Comparison of ENCODE assay signal across 8 mouse cellular contexts in genomic region chr8:121935341-121936294, GRCm38 (mm10). TPM values are rescaled to one million over a fixed set of nuclear protein-coding genes. Genes with fewer than 3 reads are reported as not detected.
A peak's percentile ranks its signal among the peaks of the same experiment; 100 is the strongest.
DNase-seq lines count a peak whose midpoint lies in the region; ATAC-seq lines count a peak whose summit lies in the region.

No protein-coding gene starts in this region.

- peaks cover 15% of the 10 kb centered on the region for H3K4me1 ChIP-seq in lung, embryonic 15.5 days
- H3K4me1 ChIP-seq in hindbrain, embryonic 11.5 days (replicated peaks; ENCODE audit: control insufficient read depth, insufficient read depth, low read length), result no peaks in the 10 kb centered on the region
- H3K4me1 ChIP-seq in lung, embryonic 16.5 days (replicated peaks; ENCODE audit: control insufficient read depth, insufficient read depth, low read length), result peaks cover 5% of the 10 kb centered on the region
- H3K4me1 ChIP-seq in stomach, embryonic 14.5 days (ENCODE audit: control insufficient read depth, insufficient read depth, low read length), result no peaks in the 10 kb centered on the region

- ATAC-seq in lung, embryonic 15.5 days (ENCODE audit: borderline replicate concordance, extremely low read depth, low FRiP score, low TSS enrichment), result peak; percentile 44; the same call in 1 of the 2 replicates
- peak; percentile 59; the same call in 1 of the 2 replicates for ATAC-seq in hindbrain, embryonic 11.5 days (ENCODE audit: low FRiP score)
- peak; percentile 52; the same call in 1 of the 2 replicates for ATAC-seq in lung, embryonic 16.5 days (ENCODE audit: low read depth)
- ATAC-seq in stomach, embryonic 14.5 days (ENCODE audit: insufficient number of reproducible peaks, insufficient read depth, low FRiP score, low read depth), result peak; percentile 47; the same call in 1 of the 2 replicates

- no peak overlapping the region for H3K4me3 ChIP-seq in lung, embryonic 15.5 days
- H3K4me3 ChIP-seq in hindbrain, embryonic 11.5 days (ENCODE audit: low read depth, low read length), result no peak overlapping the region
- no peak overlapping the region for H3K4me3 ChIP-seq in lung, embryonic 16.5 days (ENCODE audit: low read length)
- H3K4me3 ChIP-seq in stomach, embryonic 14.5 days (ENCODE audit: low read depth, low read length), result no peak overlapping the region

- H3K9ac ChIP-seq in lung, embryonic 15.5 days, result no peak overlapping the region
- H3K9ac ChIP-seq in hindbrain, embryonic 11.5 days (ENCODE audit: low read depth, low read length), result no peak overlapping the region
- no peak overlapping the region for H3K9ac ChIP-seq in lung, embryonic 16.5 days (ENCODE audit: low read length)
- no peak overlapping the region for H3K9ac ChIP-seq in stomach, embryonic 14.5 days (replicated peaks; ENCODE audit: low read depth, low read length)

- peak overlapping the region; percentile 19; the same call in 1 of the 2 replicates for H3K27ac ChIP-seq in lung, embryonic 15.5 days
- peak overlapping the region; percentile 42; the same call in 1 of the 2 replicates for H3K27ac ChIP-seq in hindbrain, embryonic 11.5 days (ENCODE audit: low read depth, low read length)
- H3K27ac ChIP-seq in lung, embryonic 16.5 days (ENCODE audit: low read length), result no peak overlapping the region; the same call in 1 of the 2 replicates
- no peak overlapping the region for H3K27ac ChIP-seq in stomach, embryonic 14.5 days (ENCODE audit: low read length)

- no peaks in the 10 kb centered on the region for H3K36me3 ChIP-seq in lung, embryonic 15.5 days
- H3K36me3 ChIP-seq in hindbrain, embryonic 11.5 days (ENCODE audit: control insufficient read depth, insufficient read depth, low read length), result no peaks in the 10 kb centered on the region
- no peaks in the 10 kb centered on the region for H3K36me3 ChIP-seq in lung, embryonic 16.5 days (ENCODE audit: control insufficient read depth, insufficient read depth, low read length)
- H3K36me3 ChIP-seq in stomach, embryonic 14.5 days (ENCODE audit: control insufficient read depth, insufficient read depth, low read length), result no peaks in the 10 kb centered on the region

- H3K4me2 ChIP-seq in lung, embryonic 15.5 days, result no peak overlapping the region
- H3K4me2 ChIP-seq in hindbrain, embryonic 11.5 days (replicated peaks; ENCODE audit: low read depth, low read length), result no peak overlapping the region
- H3K4me2 ChIP-seq in lung, embryonic 16.5 days (ENCODE audit: low read depth, low read length), result no peak overlapping the region
- H3K4me2 ChIP-seq in stomach, embryonic 14.5 days (replicated peaks; ENCODE audit: low read depth, low read length), result no peak overlapping the region

- H3K9me3 ChIP-seq in lung, embryonic 15.5 days, result no peaks in the 10 kb centered on the region
- H3K9me3 ChIP-seq in hindbrain, embryonic 11.5 days (ENCODE audit: control insufficient read depth, low read length), result no peaks in the 10 kb centered on the region
- no peaks in the 10 kb centered on the region for H3K9me3 ChIP-seq in lung, embryonic 16.5 days (ENCODE audit: control insufficient read depth, low read length)
- H3K9me3 ChIP-seq in stomach, embryonic 14.5 days (ENCODE audit: control insufficient read depth, low read depth, low read length), result no peaks in the 10 kb centered on the region

- no peaks in the 10 kb centered on the region for H3K27me3 ChIP-seq in lung, embryonic 15.5 days
- H3K27me3 ChIP-seq in hindbrain, embryonic 11.5 days (ENCODE audit: control insufficient read depth, insufficient read depth, low read length), result no peaks in the 10 kb centered on the region
- no peaks in the 10 kb centered on the region for H3K27me3 ChIP-seq in lung, embryonic 16.5 days (ENCODE audit: control insufficient read depth, insufficient read depth, low read depth, low read length)
- H3K27me3 ChIP-seq in stomach, embryonic 14.5 days (ENCODE audit: control insufficient read depth, insufficient read depth, low read length), result no peaks in the 10 kb centered on the region

- DNase-seq in adrenal gland, adult 2 months, result peak; percentile 26
- no peak for DNase-seq in adrenal gland, postnatal 4 days (ENCODE audit: low spot score in 2 of 2)
- no peak for DNase-seq in lung, postnatal 25 days (ENCODE audit: low spot score)
- DNase-seq in hindbrain, embryonic 11.5 days (ENCODE audit: low spot score), result peak; percentile 44
- DNase-seq in spleen, adult 12 weeks (ENCODE audit: low spot score), result no peak

- WGBS in lung, embryonic 15.5 days, result 41% methylated on average over 12 of the region's 12 CpGs
- 52% methylated on average over 12 of the region's 12 CpGs for WGBS in hindbrain, embryonic 11.5 days
- 40% methylated on average over 12 of the region's 12 CpGs for WGBS in lung, embryonic 16.5 days
- 52% methylated on average over 12 of the region's 12 CpGs for WGBS in stomach, embryonic 14.5 days

RNA-seq across cellular contexts. Expression of gene Car5a, which starts 9.1 kb away (rescaled TPM):
- under 1 TPM in 1 of 2 experiments, not detected in 1; 0.69 TPM for total RNA-seq in adrenal gland, adult 2 months (2021)
- 0.12 TPM in 1 of 2 replicates, not detected in the other for polyA plus RNA-seq in adrenal gland, adult 2 months (2012; rRNA removed)
- total RNA-seq in adrenal gland, postnatal 4 days (2021), result under 1 TPM in 1 of 2 experiments, not detected in 1; 0.76 TPM
- polyA plus RNA-seq in lung, embryonic 15.5 days (2015; fragmentation: Nextera tagmentation; extraction: Ambion mirVana), result not detected in 2 replicates
- polyA plus RNA-seq in hindbrain, embryonic 11.5 days (2014; fragmentation: Nextera tagmentation; extraction: Ambion mirVana), result 0.15 TPM in 1 of 2 replicates, not detected in the other
- not detected in 2 replicates for polyA plus RNA-seq in lung, embryonic 16.5 days (2015; fragmentation: Nextera tagmentation; extraction: Ambion mirVana)
- polyA plus RNA-seq in stomach, embryonic 14.5 days (2014; fragmentation: Nextera tagmentation; extraction: Ambion mirVana), result not detected in 2 replicates

RNA-seq across cellular contexts. Expression of gene Banp, which starts 13.9 kb away (rescaled TPM):
- total RNA-seq in adrenal gland, adult 2 months (2021), result 10 to 100 TPM; 16.3 to 52.3 TPM
- 72.5 and 72.6 TPM in 2 replicates for polyA plus RNA-seq in adrenal gland, adult 2 months (2012; rRNA removed)
- total RNA-seq in adrenal gland, postnatal 4 days (2021), result 10 to 100 TPM; 14.0 to 15.7 TPM
- 40.2 and 50.4 TPM in 2 replicates for polyA plus RNA-seq in lung, embryonic 15.5 days (2015; fragmentation: Nextera tagmentation; extraction: Ambion mirVana)
- 50.8 and 51.8 TPM in 2 replicates for polyA plus RNA-seq in hindbrain, embryonic 11.5 days (2014; fragmentation: Nextera tagmentation; extraction: Ambion mirVana)
- polyA plus RNA-seq in lung, embryonic 16.5 days (2015; fragmentation: Nextera tagmentation; extraction: Ambion mirVana), result 50.7 and 53.0 TPM in 2 replicates
- 33.8 and 42.4 TPM in 2 replicates for polyA plus RNA-seq in stomach, embryonic 14.5 days (2014; fragmentation: Nextera tagmentation; extraction: Ambion mirVana)

RNA-seq across cellular contexts. Expression of gene Slc7a5, which starts 28.1 kb away (rescaled TPM):
- total RNA-seq in adrenal gland, adult 2 months (2021), result 10 to 100 TPM; 38.9 to 46.4 TPM
- 93.9 and 97.5 TPM in 2 replicates for polyA plus RNA-seq in adrenal gland, adult 2 months (2012; rRNA removed)
- 10 to 100 TPM; 56.2 to 59.0 TPM for total RNA-seq in adrenal gland, postnatal 4 days (2021)
- polyA plus RNA-seq in lung, embryonic 15.5 days (2015; fragmentation: Nextera tagmentation; extraction: Ambion mirVana), result 14.8 and 15.5 TPM in 2 replicates
- polyA plus RNA-seq in hindbrain, embryonic 11.5 days (2014; fragmentation: Nextera tagmentation; extraction: Ambion mirVana), result 23.3 and 29.9 TPM in 2 replicates
- polyA plus RNA-seq in lung, embryonic 16.5 days (2015; fragmentation: Nextera tagmentation; extraction: Ambion mirVana), result 10.4 and 10.7 TPM in 2 replicates
- polyA plus RNA-seq in stomach, embryonic 14.5 days (2014; fragmentation: Nextera tagmentation; extraction: Ambion mirVana), result 17.1 and 19.7 TPM in 2 replicates

Comparison
In these comparisons a context has a peak if more than half of its experiments do, and no peak if none do; other contexts are left out.
1. DNase-seq: peak in adrenal gland, adult 2 months (single experiment) and hindbrain, embryonic 11.5 days (single experiment); none in adrenal gland, postnatal 4 days (0 of 2), lung, postnatal 25 days (single experiment) and spleen, adult 12 weeks (single experiment).
2. H3K27ac ChIP-seq: peak in lung, embryonic 15.5 days (single experiment) and hindbrain, embryonic 11.5 days (single experiment); none in lung, embryonic 16.5 days (single experiment) and stomach, embryonic 14.5 days (single experiment).
3. Peak in every context shown above with its lines, with median percentiles within 50 percentile points of each other: ATAC-seq.